Mouse (Mus musculus) intestine, embryonic 16.5 days (tissue): Measurements from ENCODE around the gene Nfkbie. TPM values are rescaled to one million over a fixed set of nuclear protein-coding genes. Genes with fewer than 3 reads are reported as not detected.

Experiments used
- ATAC-seq: fragments of 200-750 bp; cut with Nextera tagmentation; 2 replicates; pipeline ENCODE4 v1.8.0; 2017; ENCODE audit warnings: moderate TSS enrichment, moderate library complexity
- H3K27ac ChIP-seq: fragments of 300-500 bp; sonication (generic); 2 replicates; pipeline ENCODE4 v1.5.1; 2014; ENCODE audit warnings: mild to moderate bottlenecking, low read length
- H3K27me3 ChIP-seq: fragments of 300-500 bp; sonication (generic); replicated peaks from 2 replicates; pipeline ENCODE4 v1.6.1; 2014; ENCODE audit warnings: low read length, control low read depth, mixed read lengths; ENCODE audit not compliant: control insufficient read depth, insufficient read depth
- H3K36me3 ChIP-seq: fragments of 300-500 bp; sonication (generic); 2 replicates; pipeline ENCODE4 v1.6.1; 2014; ENCODE audit warnings: low read length, control low read depth; ENCODE audit not compliant: control insufficient read depth, insufficient read depth
- H3K4me1 ChIP-seq: fragments of 300-500 bp; sonication (generic); 2 replicates; pipeline ENCODE4 v1.6.1; 2014; ENCODE audit warnings: low read length, control low read depth, mixed read lengths; ENCODE audit not compliant: control insufficient read depth, insufficient read depth
- H3K4me2 ChIP-seq: fragments of 300-500 bp; sonication (generic); 2 replicates; pipeline ENCODE4 v1.6.1; 2014; ENCODE audit warnings: low read depth, low read length, control low read depth
- H3K4me3 ChIP-seq: fragments of 300-500 bp; sonication (generic); 2 replicates; pipeline ENCODE4 v1.5.1; 2014; ENCODE audit warnings: mild to moderate bottlenecking, low read length
- H3K9ac ChIP-seq: fragments of 300-500 bp; sonication (generic); 2 replicates; pipeline ENCODE4 v1.6.1; 2014; ENCODE audit warnings: low read depth, low read length
- H3K9me3 ChIP-seq: fragments of 300-500 bp; sonication (generic); 2 replicates; pipeline ENCODE4 v1.6.1; 2016; ENCODE audit warnings: low read length, control low read depth; ENCODE audit not compliant: control insufficient read depth
- WGBS: fragments of 180-500 bp; shearing (Covaris S2); extraction: QIAGEN DNeasy Blood & Tissue Kit; methylation state at CpG from one replicate; pipeline ENCODE4 v1.1.7; 2014; 5-methylcytosine and 5-hydroxymethylcytosine counted together
- polyA plus RNA-seq: library from polyadenylated mRNA; unstranded; fragments of >200 nt; fragmentation: Nextera tagmentation; extraction: Ambion mirVana; gene quantifications from 2 replicates; pipeline ENCODE4 v1.2.1, GENCODE M21; 2015

Nfkbie gene
- polyA plus RNA-seq, 1 experiment from 2014 or later, result 5.5 TPM

- Histone ChIP-seq H3K9ac (peak overlapping the region; percentile 97), H3K36me3 (peaks cover 18% of the 10 kb centered on the region), H3K27me3 (no peaks in the 10 kb centered on the region), H3K4me2 (peak overlapping the region; percentile 89), H3K4me1 (peaks cover 17% of the 10 kb centered on the region), H3K4me3 (peak overlapping the region; percentile 88), H3K9me3 (no peaks in the 10 kb centered on the region), H3K27ac (peak overlapping the region; percentile 81; the same call in 1 of the 2 replicates)
- WGBS, result 89% methylated on average over 11 of the region's 11 CpGs
- ATAC-seq, result no peak
These were observed 9.6 kb downstream of the Nfkbie start for GRCm38 (mm10) chr17:45565103-45565502.

DNA sequence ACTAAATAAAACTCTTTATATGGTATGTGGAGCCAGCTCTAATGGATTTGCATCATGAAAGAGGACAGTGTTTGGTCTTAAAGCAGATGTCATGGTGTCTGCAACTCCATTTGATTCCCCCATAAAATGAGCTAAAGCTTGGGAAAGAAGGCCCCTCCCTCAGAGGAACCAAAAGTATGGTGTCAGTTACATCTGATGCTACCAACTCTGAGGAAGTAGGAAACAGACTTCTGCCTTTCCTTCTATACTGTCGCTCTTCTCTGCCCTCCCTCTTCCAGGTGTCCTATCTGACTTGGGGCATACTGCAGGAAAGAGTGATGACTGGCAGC is 10.5 kb downstream of the Nfkbie start:
- H3K27ac ChIP-seq, result no peak overlapping the region
- H3K4me1 ChIP-seq, result peaks cover 21% of the 10 kb centered on the region
- no peaks in the 10 kb centered on the region for H3K9me3 ChIP-seq
- H3K27me3 ChIP-seq, result no peaks in the 10 kb centered on the region
- H3K4me2 ChIP-seq, result no peak overlapping the region
- H3K4me3 ChIP-seq, result no peak overlapping the region
- no peak overlapping the region for H3K9ac ChIP-seq
- ATAC-seq, result no peak
- WGBS, result 58% methylated on average over 1 of the region's 1 CpGs
- peaks cover 27% of the 10 kb centered on the region for H3K36me3 ChIP-seq

DNA sequence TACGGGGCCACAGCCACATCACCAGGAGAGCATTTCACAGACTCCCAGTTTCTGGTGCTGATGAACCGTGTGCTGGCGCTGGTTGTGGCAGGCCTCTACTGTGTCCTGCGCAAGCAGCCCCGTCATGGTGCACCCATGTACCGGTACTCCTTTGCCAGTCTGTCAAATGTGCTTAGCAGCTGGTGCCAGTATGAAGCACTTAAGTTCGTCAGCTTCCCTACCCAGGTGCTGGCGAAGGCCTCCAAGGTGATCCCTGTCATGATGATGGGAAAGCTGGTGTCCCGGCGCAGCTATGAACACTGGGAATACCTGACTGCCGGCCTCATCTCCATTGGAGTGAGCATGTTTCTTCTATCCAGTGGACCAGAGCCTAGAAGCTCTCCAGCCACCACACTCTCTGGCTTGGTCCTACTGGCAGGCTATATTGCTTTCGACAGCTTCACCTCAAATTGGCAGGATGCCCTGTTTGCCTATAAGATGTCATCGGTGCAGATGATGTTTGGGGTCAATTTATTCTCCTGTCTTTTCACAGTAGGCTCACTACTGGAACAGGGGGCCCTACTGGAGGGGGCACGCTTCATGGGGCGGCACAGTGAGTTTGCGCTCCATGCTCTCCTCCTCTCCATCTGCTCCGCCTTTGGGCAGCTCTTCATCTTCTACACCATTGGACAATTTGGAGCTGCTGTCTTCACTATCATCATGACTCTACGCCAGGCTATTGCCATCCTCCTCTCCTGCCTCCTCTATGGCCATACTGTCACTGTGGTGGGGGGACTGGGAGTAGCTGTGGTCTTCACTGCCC is 11.1 kb downstream of the Nfkbie start:
- Histone ChIP-seq H3K4me2 (no peak overlapping the region), H3K9me3 (no peaks in the 10 kb centered on the region), H3K9ac (no peak overlapping the region), H3K27me3 (no peaks in the 10 kb centered on the region), H3K27ac (no peak overlapping the region), H3K4me3 (no peak overlapping the region), H3K4me1 (peaks cover 27% of the 10 kb centered on the region), H3K36me3 (peaks cover 30% of the 10 kb centered on the region)
- no peak for ATAC-seq
- 56% methylated on average over 18 of the region's 18 CpGs for WGBS

DNA sequence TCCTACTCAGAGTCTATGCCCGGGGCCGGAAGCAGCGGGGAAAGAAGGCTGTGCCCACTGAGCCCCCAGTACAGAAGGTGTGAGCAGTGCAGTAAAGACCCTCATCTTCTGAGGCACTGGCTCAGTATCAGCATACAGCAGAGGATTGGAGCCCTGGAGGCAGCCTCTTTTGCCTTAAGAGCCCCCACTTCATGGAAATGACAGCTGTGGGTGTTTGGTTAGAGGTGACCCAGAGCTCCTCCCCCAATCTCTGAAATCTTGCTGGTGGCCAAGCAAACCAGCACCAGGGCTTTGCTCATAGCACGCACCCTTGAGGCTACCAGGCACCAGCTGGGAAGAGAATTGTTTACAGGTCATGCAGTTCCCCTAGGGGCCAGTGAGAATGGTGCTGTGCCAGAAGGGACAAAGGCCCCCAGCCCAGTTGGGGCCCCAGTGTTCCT is 11.7 kb downstream of the Nfkbie start:
- no peak for ATAC-seq
- no peak overlapping the region for H3K4me3 ChIP-seq
- peaks cover 30% of the 10 kb centered on the region for H3K36me3 ChIP-seq
- H3K27ac ChIP-seq, result no peak overlapping the region; the same call in 1 of the 2 replicates
- WGBS, result 28% methylated on average over 4 of the region's 4 CpGs
- no peaks in the 10 kb centered on the region for H3K27me3 ChIP-seq
- H3K4me1 ChIP-seq, result peaks cover 30% of the 10 kb centered on the region
- no peaks in the 10 kb centered on the region for H3K9me3 ChIP-seq
- no peak overlapping the region for H3K4me2 ChIP-seq
- H3K9ac ChIP-seq, result no peak overlapping the region

DNA sequence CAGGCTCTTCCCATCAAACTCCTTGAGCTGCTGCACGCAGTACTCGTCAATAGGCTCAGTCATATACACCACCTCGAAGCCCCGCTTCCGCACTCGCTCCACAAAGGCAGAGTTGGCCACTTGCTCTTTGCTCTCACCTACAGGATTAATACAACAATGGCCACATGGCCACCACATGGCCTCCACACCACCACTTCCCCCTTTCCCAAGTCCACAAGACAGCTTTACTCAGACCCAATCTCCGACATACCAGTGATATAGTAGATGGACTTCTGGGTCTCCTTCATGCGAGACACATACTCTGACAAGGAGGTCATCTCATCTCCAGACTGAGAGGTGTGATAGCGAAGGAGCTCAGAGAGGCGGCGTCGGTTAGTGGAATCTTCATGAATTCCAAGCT is 13.5 kb downstream of the Nfkbie start:
- H3K4me2 ChIP-seq, result no peak overlapping the region
- no peak overlapping the region for H3K4me3 ChIP-seq
- H3K27me3 ChIP-seq, result no peaks in the 10 kb centered on the region
- H3K27ac ChIP-seq, result no peak overlapping the region
- H3K9me3 ChIP-seq, result no peaks in the 10 kb centered on the region
- peaks cover 30% of the 10 kb centered on the region for H3K36me3 ChIP-seq
- no peak overlapping the region for H3K9ac ChIP-seq
- 87% methylated on average over 12 of the region's 12 CpGs for WGBS
- ATAC-seq, result no peak
- peaks cover 30% of the 10 kb centered on the region for H3K4me1 ChIP-seq

GRCm38 (mm10) chr17:45569999-45570398 is 14.5 kb downstream of the Nfkbie start:
- Histone ChIP-seq H3K4me2 (no peak overlapping the region), H3K9me3 (no peaks in the 10 kb centered on the region), H3K4me1 (peaks cover 31% of the 10 kb centered on the region), H3K36me3 (peaks cover 30% of the 10 kb centered on the region), H3K4me3 (no peak overlapping the region), H3K27ac (no peak overlapping the region), H3K27me3 (no peaks in the 10 kb centered on the region), H3K9ac (no peak overlapping the region)
- no peak for ATAC-seq
- WGBS, result 81% methylated on average over 4 of the region's 4 CpGs

DNA sequence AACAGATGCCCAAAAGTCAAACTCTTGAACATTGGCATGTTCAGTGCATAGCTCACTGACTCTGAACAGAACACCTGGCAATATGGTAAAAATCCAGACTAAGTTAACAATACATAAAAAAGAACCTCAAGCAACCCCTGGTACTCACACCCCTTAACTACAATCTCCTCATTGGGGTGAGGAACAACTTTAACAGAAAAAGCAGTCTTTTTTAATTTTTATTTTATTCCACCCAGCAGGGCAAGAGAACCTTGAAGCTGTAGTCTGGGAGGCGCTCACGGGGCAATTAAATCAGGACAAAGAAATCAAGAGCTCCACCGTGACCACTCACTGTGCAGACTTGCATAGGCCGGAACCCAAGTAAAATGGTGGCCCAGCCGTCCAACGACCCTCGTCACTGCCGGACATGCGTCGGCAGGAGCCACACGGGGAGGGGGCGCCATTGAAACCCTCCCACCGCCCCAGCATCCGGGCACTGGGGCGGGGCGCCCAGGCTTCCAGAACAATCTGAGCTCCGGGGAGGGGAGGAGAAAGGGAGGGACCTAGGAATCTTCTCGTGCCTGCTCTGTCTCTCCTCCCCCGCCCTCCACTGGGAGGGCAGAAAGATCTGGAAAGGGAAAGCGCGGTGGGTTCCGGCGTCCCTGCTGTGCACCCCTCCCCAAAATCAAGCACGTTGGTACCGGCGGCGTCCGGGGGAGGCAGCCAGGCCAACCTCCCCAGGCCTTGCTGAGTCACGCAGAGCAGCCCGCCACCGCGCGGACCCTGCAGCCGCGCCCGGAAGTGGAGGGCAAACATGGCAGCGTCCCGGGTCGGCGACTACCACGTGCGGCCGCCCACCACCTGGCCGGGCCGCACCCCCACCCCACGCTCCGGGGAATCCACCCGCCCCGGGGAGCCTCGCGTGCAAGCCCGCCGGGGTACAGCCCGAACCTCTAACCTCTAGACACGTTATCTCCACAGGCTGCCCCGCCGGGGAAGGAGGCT is 16.9 kb downstream of the Nfkbie start:
- H3K27ac ChIP-seq, result peak overlapping the region; percentile 98
- peaks cover 21% of the 10 kb centered on the region for H3K36me3 ChIP-seq
- under 1% methylated on average over 57 of the region's 57 CpGs for WGBS
- H3K4me3 ChIP-seq, result peak overlapping the region; percentile 100
- no peaks in the 10 kb centered on the region for H3K27me3 ChIP-seq
- H3K4me2 ChIP-seq, result peak overlapping the region; percentile 84
- no peaks in the 10 kb centered on the region for H3K9me3 ChIP-seq
- ATAC-seq, result peak; percentile 60
- H3K9ac ChIP-seq, result peak overlapping the region; percentile 100
- H3K4me1 ChIP-seq, result peaks cover 28% of the 10 kb centered on the region

DNA sequence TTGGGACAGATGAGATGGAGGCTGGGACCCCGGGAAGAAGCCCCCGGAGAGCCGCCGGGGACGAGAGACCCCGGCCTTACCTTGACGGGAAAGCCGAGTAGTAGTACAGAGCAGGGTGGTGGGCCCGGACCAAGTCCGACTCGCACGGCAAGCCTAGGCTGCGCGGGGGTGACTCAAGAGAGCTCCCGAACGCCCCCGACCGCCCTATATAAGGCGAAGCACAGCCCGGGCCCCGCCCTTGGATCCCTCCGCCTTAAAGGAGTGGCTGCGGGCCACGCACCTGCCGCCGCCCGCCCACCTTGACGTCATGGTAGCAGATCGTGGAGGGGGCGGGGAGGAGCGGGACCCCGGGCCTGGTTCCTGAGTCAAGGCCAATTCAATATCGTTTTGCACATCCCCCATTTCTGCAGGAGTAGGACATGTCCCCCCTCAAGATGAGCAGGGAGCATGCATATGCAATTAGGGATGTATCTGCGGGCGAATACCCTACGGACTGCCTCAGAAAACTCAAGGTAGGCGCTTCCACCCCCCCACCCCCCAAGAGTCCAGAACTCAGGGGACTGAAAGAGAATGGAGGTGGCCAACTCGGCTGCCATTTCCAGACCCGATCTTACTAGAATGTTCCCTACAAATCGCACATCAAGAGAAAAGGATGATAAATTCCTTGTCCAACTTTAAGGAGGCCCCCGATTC is 17.7 kb downstream of the Nfkbie start, which contains the start of gene Hsp90ab1:
Gene Hsp90ab1 (minus strand): TSS at position 185 of the 693 bp plus-strand sequence.
- Histone ChIP-seq H3K4me2 (peak within 1 kb of the TSS; percentile 84), H3K9ac (peak within 1 kb of the TSS; percentile 100), H3K36me3 (peaks cover 19% of the 10 kb centered on the region), H3K27ac (peak within 1 kb of the TSS; percentile 98), H3K9me3 (no peaks in the 10 kb centered on the region), H3K4me3 (peak within 1 kb of the TSS; percentile 100), H3K27me3 (no peaks in the 10 kb centered on the region), H3K4me1 (peaks cover 27% of the 10 kb centered on the region)
- WGBS, result under 1% methylated on average over 41 of the region's 41 CpGs
- ATAC-seq, result peak; percentile 77

DNA sequence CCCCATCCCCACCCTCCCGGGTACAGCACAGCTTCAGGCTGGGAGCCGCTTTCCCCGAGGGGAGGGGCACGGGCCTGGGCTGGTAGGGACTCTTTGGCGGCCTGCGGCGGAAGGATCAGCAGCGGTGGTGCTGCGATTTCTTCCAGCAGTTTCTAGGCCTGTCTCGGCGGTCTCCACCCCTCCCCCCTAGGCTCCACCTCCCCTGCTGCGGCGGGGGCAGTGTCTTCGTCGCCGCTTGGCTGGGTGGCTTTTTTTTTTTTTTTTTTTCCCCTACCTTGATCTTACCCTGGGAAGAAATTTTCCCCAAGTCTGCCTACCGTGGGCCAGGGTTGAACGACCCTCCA is 18.2 kb downstream of the Nfkbie start:
- no peaks in the 10 kb centered on the region for H3K27me3 ChIP-seq
- H3K9ac ChIP-seq, result peak overlapping the region; percentile 100
- H3K4me1 ChIP-seq, result peaks cover 27% of the 10 kb centered on the region
- peak overlapping the region; percentile 84 for H3K4me2 ChIP-seq
- under 1% methylated on average over 17 of the region's 18 CpGs for WGBS
- peaks cover 16% of the 10 kb centered on the region for H3K36me3 ChIP-seq
- peak; percentile 68 for ATAC-seq
- H3K4me3 ChIP-seq, result peak overlapping the region; percentile 100
- H3K27ac ChIP-seq, result peak overlapping the region; percentile 98
- no peaks in the 10 kb centered on the region for H3K9me3 ChIP-seq
